Mouse (Mus musculus) left cerebral cortex, adult 11 months (tissue): ENCODE data around the gene Gm8922.
"Not testable (repeated sequence)": the region's sequence is repeated elsewhere in the genome, so short reads cannot be mapped to it uniquely, and the experiment has no call there.

ENCODE experiments used
- DNase-seq: peaks from one replicate; pipeline ENCODE4 v3.0.0; 2022; ENCODE audit warnings: low spot score

The Gm8922 gene

GRCm38 (mm10) chr5:11681659-11682058, at the start of gene Gm8922:
Gene Gm8922 (plus strand): TSS chr5:11681959.
- not testable (repeated sequence) for DNase-seq
